Mouse (Mus musculus) v-Abl transformed pro-B cells (cell line): ENCODE results near the gene 5031439G07Rik.

Experiments
- in situ Hi-C, 2 experiments: fragments of 400-800 bp; cut with MboI; formaldehyde crosslinking; loops; one replicate each; pipeline ENCODE4 v1.15.1; 2025; ENCODE audit not compliant: unreplicated experiment in 2 of 2

5031439G07Rik gene

GRCm38 (mm10) chr15:84959891-84960290, 28.5 kb downstream of the 5031439G07Rik start:
- in situ Hi-C loops = no loop called here

GRCm38 (mm10) chr15:84958331-84958730, 30.0 kb downstream of the 5031439G07Rik start:
- in situ Hi-C loops = no loop called here

- in situ Hi-C loops = no loop called here
These were observed 30.5 kb downstream of the 5031439G07Rik start for GRCm38 (mm10) chr15:84957851-84958250.

- in situ Hi-C loops = no loop called here
These were observed 35.1 kb downstream of the 5031439G07Rik start for GRCm38 (mm10) chr15:84953259-84953658.

- in situ Hi-C loops = no loop called here
These were observed 38.3 kb downstream of the 5031439G07Rik start for GRCm38 (mm10) chr15:84950053-84950452.

- in situ Hi-C loops = no loop called here
These were observed 39.4 kb downstream of the 5031439G07Rik start for GRCm38 (mm10) chr15:84948990-84949389.

GRCm38 (mm10) chr15:84944319-84944718, 44.0 kb downstream of the 5031439G07Rik start:
- in situ Hi-C loops = no loop called here

GRCm38 (mm10) chr15:84942647-84943285, 45.6 kb downstream of the 5031439G07Rik start:
- in situ Hi-C loops = no loop called here

GRCm38 (mm10) chr15:84940102-84940501, 48.2 kb downstream of the 5031439G07Rik start:
- in situ Hi-C loops = no loop called here

- in situ Hi-C loops = loop anchor here in 1 of 2 experiments (5.0 kb wide), 1 partner anchor 107 kb away; no protein-coding TSS in a partner anchor
These were observed 53.5 kb downstream of the 5031439G07Rik start for GRCm38 (mm10) chr15:84934901-84935300.

GRCm38 (mm10) chr15:84932351-84932750, 56.0 kb downstream of the 5031439G07Rik start:
- in situ Hi-C loops = loop anchor here in 1 of 2 experiments (5.0 kb wide), 1 partner anchor 110 kb away; no protein-coding TSS in a partner anchor

- in situ Hi-C loops = loop anchor here (5.0 to 10.0 kb wide), 5 partner anchors 72 to 241 kb away; no protein-coding TSS in a partner anchor
These were observed 62.8 kb downstream of the 5031439G07Rik start for GRCm38 (mm10) chr15:84925495-84926018.

- in situ Hi-C loops = loop anchor here (5.0 to 10.0 kb wide), 8 partner anchors 68 to 248 kb away; partner anchors contain the start of gene Phf21b (in 2 of the 2)
These were observed 63.5 kb downstream of the 5031439G07Rik start for GRCm38 (mm10) chr15:84924781-84925315.

- in situ Hi-C loops = loop anchor here (5.0 to 10.0 kb wide), 7 partner anchors 66 to 246 kb away; partner anchors contain the start of gene Phf21b (in 2 of the 2)
These were observed 64.7 kb downstream of the 5031439G07Rik start for GRCm38 (mm10) chr15:84923508-84924181.

- in situ Hi-C loops = loop anchor here (5.0 to 10.0 kb wide), 7 partner anchors 66 to 246 kb away; partner anchors contain the start of gene Phf21b (in 2 of the 2)
These were observed 65.4 kb downstream of the 5031439G07Rik start, which contains the start of gene Nup50 for GRCm38 (mm10) chr15:84922884-84923507. Nup50 (plus strand) TSS chr15:84923411.

- in situ Hi-C loops = loop anchor here (5.0 to 10.0 kb wide), 7 partner anchors 63 to 243 kb away; partner anchors contain the start of gene Phf21b (in 2 of the 2)
These were observed 68.4 kb downstream of the 5031439G07Rik start, which contains the start of gene Gm29666 for GRCm38 (mm10) chr15:84919938-84920337. Gm29666 (minus strand) TSS chr15:84920038.

- in situ Hi-C loops = no loop called here
These were observed 75.2 kb downstream of the 5031439G07Rik start for GRCm38 (mm10) chr15:84913201-84913600.

- in situ Hi-C loops = no loop called here
These were observed 84.4 kb downstream of the 5031439G07Rik start for GRCm38 (mm10) chr15:84903843-84904385.

- in situ Hi-C loops = no loop called here
These were observed 90.3 kb downstream of the 5031439G07Rik start for GRCm38 (mm10) chr15:84898077-84898476.

GRCm38 (mm10) chr15:84896664-84897063, 91.7 kb downstream of the 5031439G07Rik start:
- in situ Hi-C loops = no loop called here
